Mouse (Mus musculus): Measurements from ENCODE around the gene Rnf207.

The Rnf207 gene

GRCm38 (mm10) chr4:152294188-152294929, 24.4 kb downstream of the Rnf207 start:
- no peak for DNase-seq (ENCODE audit: low read depth, low spot score)

- DNase-seq (ENCODE audit: low read depth, low spot score): no peak
Measured at GRCm38 (mm10) chr4:152292102-152292765, 26.6 kb downstream of the Rnf207 start.

DNA sequence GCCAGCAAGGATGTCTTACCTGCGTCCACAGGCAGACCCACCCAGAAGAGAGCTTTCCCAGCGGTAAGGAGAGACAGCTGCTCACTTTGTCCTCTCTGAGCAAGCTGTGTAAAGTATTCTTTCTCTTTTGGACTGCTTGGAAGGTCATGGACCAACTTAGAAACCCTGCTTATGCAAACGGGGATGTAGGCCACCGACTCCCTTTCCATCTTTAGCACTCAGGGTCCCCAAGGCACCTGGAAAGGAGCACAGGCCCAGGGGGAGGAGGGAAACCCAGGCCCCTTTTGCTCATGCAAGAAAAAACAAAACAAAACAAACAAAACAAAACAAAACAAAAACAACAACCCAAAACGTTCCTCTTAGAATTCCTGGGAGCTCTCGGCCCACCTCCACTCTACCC, 27.2 kb downstream of the Rnf207 start, which contains the start of gene Hes3:
Hes3 (minus strand) TSS at position 101 of the 400 bp plus-strand sequence.
- no peak for DNase-seq (ENCODE audit: low read depth, low spot score)

- DNase-seq (ENCODE audit: low read depth, low spot score): no peak
Measured at GRCm38 (mm10) chr4:152290991-152291390, 27.8 kb downstream of the Rnf207 start.

- no peak for DNase-seq (ENCODE audit: low read depth, low spot score)
Measured at GRCm38 (mm10) chr4:152290385-152290784, 28.4 kb downstream of the Rnf207 start.

DNA sequence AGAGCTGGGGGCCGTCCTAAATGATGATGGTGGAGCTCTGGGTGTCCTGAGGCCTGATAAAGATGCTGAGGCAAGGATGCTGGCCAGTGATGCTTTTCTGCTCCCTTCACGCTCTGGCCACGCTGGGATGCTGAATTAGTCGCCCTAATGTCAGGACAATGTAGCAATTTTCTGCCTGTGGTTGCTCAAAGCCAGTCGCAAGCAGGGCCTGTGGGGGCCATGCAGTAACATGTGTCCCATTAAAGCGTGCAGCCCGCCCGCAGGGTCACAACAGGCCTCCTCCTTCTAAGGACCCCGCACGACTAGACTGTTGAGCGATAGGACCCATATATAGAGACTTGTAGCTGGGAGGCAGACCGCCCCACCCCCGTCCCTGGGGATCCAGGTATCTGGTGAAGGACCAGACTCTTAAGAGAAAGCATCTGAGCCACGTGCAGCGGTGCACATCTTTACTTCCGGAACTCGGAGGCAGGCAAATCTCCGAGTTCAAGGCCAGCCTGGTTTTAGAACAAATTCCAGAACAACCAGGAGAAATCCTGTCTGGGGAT, 30.3 kb downstream of the Rnf207 start:
- no peak for DNase-seq (ENCODE audit: low read depth, low spot score)

GRCm38 (mm10) chr4:152287317-152288120, 31.3 kb downstream of the Rnf207 start:
- DNase-seq (ENCODE audit: low read depth, low spot score): no peak

- no peak for DNase-seq (ENCODE audit: low read depth, low spot score)
Measured at GRCm38 (mm10) chr4:152286887-152287286, 31.9 kb downstream of the Rnf207 start.

DNA sequence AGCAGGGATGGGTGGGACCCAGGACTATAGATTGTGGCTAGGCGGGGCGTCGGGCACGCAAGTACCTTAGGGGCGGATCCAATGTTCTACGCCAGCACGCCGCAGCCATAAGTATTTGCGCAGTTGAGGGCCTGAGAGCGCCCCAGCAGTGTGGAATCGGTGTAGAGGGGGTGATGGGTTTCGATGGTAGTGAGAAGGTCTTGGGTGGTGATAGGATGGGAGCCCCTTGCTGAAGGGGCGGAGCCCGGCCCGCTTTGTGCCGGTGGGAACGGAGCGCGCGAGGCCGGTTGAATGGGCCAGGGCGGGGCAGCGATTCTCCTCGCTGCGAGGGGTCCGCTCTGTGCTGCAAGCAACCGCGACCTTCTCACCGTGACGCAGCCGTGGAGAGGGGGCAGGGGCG, 32.6 kb downstream of the Rnf207 start:
- DNase-seq (ENCODE audit: low read depth, low spot score): no peak

DNA sequence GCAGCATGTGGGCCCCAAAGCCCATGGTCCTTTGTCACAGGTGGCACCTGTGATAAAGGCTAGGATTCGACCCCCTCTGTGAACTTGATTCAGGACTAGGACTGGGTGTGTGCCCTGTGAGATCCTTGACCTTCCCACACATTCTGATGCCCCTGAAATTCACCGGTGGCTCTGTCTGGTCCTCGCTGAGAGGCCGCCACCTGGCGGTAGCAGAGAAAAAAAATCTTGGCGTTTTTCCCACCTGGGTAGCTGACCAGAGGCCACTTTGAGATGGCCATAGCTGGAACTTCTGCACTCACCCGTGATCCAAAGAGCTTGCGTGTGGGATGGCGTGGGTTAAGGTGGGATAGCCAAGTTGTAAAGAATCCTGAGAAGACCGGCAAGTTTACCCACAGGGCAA, 33.3 kb downstream of the Rnf207 start:
- no peak for DNase-seq (ENCODE audit: low read depth, low spot score)

DNA sequence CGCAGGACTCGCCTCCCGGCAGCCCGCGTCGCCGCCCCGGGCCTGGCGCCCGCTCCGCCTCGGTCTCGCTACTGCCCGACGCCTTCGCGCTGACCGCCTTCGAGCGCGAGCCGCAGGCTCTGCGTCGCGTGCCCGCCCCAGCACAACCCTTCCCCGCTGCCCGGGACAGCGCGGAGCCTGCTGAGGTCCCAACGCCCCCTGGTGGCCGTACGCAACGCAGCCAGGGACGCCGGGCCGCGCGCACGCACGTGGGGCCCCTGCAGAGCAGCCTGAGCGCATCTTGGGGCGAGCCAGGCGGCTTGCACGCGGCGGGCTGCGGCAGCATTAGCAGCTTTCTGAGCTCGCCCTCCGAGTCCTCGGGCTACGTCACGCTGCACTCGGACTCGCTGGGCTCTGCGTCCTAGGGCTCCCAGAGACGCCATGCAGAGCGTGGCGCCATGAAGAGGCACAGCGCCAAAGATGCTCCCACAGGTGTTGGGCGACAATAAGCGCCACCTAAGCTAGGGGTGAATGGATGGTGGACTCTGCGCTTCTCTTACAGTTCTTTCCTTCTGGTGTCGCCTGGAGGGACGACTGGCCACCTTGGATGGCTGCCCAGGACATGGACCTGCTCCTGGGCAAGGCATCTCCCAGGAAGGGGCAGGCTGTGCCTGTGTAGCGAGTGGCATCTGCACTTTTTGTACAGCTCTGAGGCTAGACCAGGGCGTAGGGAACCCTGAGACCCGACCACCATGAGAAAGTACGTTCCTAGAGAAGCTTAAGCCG, 35.4 kb downstream of the Rnf207 start:
- DNase-seq (ENCODE audit: low read depth, low spot score): peak; percentile 74

DNA sequence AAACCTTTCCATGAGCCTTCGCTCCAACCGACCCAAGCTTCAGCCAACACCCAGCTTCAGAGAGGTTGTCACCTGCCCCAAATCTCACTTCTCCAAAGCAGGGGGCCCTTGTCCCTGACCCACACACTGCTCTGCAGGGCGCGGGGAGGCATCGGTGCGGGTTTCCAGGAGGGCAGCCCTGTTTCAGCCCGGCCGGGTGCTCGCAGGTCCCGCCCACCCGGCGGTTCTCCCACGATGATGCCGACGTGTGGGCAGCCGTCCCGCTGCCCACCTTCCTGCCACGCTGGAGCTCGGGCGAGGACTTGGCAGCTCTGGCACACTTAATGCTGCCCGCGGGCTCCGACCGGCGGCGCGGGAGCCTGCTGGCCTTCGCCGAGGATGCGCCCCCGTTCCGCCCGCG, 36.1 kb downstream of the Rnf207 start:
- no peak for DNase-seq (ENCODE audit: low read depth, low spot score)

DNA sequence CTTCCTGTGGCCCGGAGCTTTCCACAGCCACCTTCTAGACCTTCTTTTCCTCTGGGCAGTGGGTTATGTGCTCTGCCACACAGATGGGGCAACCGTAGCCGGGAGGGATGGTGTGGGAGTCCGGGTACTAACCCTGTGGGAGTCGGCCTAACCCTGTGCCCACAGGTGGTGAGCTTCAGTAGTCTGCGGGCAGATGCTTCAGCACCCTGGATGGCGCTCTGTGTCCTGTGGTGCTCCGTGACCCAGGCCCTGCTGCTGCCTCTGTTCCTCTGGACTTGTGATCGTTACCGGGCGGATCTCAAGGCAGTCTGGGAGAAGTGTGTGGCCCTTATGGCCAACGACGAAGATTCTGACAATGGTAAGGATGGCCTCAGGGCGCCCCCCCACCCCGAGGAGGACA, 37.2 kb downstream of the Rnf207 start:
- DNase-seq (ENCODE audit: low read depth, low spot score): no peak

- no peak for DNase-seq (ENCODE audit: low read depth, low spot score)
Measured at GRCm38 (mm10) chr4:152278986-152279385, 39.8 kb downstream of the Rnf207 start.

DNA sequence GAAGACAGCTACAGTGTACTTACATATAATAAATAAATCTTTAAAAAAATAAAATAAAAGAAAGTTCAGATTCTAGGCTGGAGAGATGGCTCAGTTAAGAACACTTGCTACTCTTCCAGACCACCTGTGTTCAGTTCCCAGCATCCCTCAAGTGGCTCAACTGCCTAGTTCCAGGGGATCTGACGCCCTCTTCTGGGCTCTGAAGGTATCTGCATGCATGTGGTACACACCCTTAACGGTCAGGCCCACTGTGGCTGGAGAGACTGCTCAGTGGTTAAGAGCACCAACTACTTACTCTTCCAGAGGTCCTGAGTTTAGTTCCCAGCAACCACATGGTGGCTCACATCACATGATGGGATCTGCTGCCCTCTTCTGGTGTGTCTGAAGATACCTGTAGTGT, 40.9 kb downstream of the Rnf207 start:
- DNase-seq (ENCODE audit: low read depth, low spot score): no peak

GRCm38 (mm10) chr4:152276389-152277347, 42.1 kb downstream of the Rnf207 start:
- DNase-seq (ENCODE audit: low read depth, low spot score): no peak

DNA sequence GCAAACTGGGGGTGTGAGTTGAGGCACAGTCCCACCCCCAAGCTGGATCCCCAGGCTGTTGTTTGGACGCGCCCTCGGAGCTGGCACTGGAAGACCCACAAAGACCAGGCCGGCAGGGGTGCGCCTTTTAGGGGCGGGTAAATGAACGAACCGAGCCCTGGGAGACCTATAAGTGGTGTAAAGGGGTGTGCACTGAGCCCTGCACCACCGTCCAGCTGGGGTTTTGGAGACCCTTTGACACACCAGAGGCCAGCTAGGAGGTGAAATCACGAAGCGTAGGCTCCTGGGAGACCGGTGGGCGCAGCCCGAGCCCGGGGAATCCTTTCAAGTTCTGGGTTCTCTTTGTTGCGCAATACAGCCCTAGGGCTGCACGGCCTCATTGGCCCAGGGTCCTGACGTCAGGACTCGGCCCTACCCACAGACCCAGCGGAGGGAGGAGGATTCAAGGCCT, 44.1 kb downstream of the Rnf207 start:
- DNase-seq (ENCODE audit: low read depth, low spot score): no peak

- DNase-seq (ENCODE audit: low read depth, low spot score): no peak
Measured at GRCm38 (mm10) chr4:152273621-152274236, 45.1 kb downstream of the Rnf207 start, which contains the start of gene Gpr153. Gene Gpr153, plus strand, starts transcription at chr4:152274232.

- DNase-seq (ENCODE audit: low read depth, low spot score): no peak
Measured at GRCm38 (mm10) chr4:152273191-152273590, 45.6 kb downstream of the Rnf207 start.
